Mouse (Mus musculus) erythroblast, embryonic 14.5 days (primary cell): Measurements from ENCODE around the gene Kcnab1.

ENCODE experiments used
- GATA1 ChIP-seq: IDR thresholded peaks from 2 replicates; pipeline ENCODE4 v1.6.1; 2012; ENCODE audit warnings: low read length, inconsistent platforms, mixed read lengths
- TAL1 ChIP-seq: IDR thresholded peaks from 3 replicates; pipeline ENCODE4 v1.6.1; 2012; ENCODE audit warnings: low read length, inconsistent platforms, mixed read lengths

GRCm38 (mm10) chr3:65111176-65111575, 2.0 kb downstream of the Kcnab1 start:
- TF ChIP-seq TAL1 = no peak
- no peak for TF ChIP-seq GATA1
